Mouse (Mus musculus): ENCODE results near the gene Il27ra. TPM values are rescaled to one million over a fixed set of nuclear protein-coding genes. Genes with fewer than 3 reads are reported as not detected.

Il27ra gene
- total RNA-seq, 2 experiments from 2014 or later = 0.36 to 0.61 TPM

- Histone ChIP-seq H3K27ac (no peak overlapping the region), H3K4me3 (no peak overlapping the region)
- no peak for DNase-seq
- intact Hi-C loops (cut with DNase I) = no loop called here
- no peak for TF ChIP-seq CTCF (IDR thresholded peaks at IDR 0.05)
These were observed 9.6 kb downstream of the Il27ra start for GRCm38 (mm10) chr8:84032777-84033176.

DNA sequence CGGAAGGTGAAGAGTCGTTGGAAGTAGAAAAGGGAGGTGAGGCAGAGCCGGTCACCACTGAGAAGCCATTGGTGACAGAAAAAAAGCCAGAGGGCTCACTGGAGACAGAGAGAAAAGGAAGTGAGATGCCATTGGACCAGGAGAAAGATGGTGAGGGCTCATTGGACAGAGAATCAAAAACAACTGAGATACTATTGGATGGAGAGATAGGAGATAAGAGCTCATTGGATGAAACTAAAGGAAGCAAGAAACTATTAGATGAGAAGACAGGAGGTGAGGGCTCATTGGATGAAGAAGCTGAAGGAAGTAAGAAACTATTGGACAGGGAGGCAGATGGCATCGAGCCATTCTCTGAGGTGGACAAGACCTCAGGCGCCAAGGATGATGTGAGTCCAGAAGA, 13.1 kb downstream of the Il27ra start:
- no peak overlapping the region for H3K4me3 ChIP-seq
- no peak overlapping the region for H3K27ac ChIP-seq
- intact Hi-C loops (cut with DNase I) = no loop called here
- no peak for TF ChIP-seq CTCF (IDR thresholded peaks at IDR 0.05)
- no peak for DNase-seq

DNA sequence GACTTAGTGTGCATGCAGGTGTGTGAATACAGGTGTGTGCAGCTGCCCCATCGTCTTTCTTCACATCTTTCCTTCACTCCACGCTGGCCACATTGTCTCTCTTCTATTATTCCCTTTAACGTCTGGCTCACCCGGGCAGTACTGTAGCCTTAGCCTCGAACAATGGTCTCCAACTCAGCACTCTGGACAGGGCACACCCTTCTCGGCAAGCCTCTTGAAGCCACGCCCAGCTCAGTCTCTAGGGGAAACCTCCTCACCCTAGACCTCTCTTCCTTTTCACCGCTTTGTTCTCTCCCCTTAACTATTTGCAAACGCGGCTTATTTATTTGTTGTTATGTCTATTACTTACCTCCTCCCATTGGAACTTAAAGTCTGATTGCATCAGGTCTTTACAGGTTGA, 14.9 kb downstream of the Il27ra start:
- intact Hi-C loops (cut with DNase I) = no loop called here
- Histone ChIP-seq H3K27ac (no peak overlapping the region), H3K4me3 (no peak overlapping the region)
- DNase-seq = no peak
- TF ChIP-seq CTCF (IDR thresholded peaks at IDR 0.05) = no peak

GRCm38 (mm10) chr8:84025863-84026262, 16.5 kb downstream of the Il27ra start:
- Histone ChIP-seq H3K27ac (no peak overlapping the region; the same call in 1 of the 2 replicates), H3K4me3 (peak overlapping the region; percentile 70)
- peak; percentile 72 for DNase-seq
- TF ChIP-seq CTCF (IDR thresholded peaks at IDR 0.05) = no peak
- intact Hi-C loops (cut with DNase I) = no loop called here

DNA sequence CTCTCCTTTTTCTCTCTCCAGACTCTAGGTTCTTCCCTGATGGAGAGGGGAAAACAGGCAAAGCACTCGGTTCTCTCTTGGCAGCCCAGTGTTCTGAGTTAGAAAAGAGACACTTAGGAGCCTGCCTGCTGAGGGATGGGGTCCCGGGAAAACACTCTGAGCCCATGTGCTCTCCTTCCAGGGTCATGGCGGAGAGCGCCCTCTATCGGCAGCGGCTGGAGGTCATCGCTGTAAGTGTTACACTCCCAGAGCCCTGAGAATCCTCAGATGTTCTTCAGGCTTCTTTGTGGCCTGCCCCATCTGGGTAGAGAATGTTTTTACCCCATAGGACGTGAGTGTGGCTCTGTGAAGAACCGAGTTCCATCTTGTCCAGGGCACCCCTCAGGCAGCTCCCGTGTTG, 18.2 kb downstream of the Il27ra start:
- peak; percentile 74 for DNase-seq
- Histone ChIP-seq H3K4me3 (no peak overlapping the region), H3K27ac (peak overlapping the region; percentile 76; the same call in 1 of the 2 replicates)
- intact Hi-C loops (cut with DNase I) = no loop called here
- TF ChIP-seq CTCF (IDR thresholded peaks at IDR 0.05) = peak; percentile 68

- intact Hi-C loops (cut with DNase I) = no loop called here
- Histone ChIP-seq H3K4me3 (no peak overlapping the region; the same call in 1 of the 2 replicates), H3K27ac (peak overlapping the region; percentile 76)
- TF ChIP-seq CTCF (IDR thresholded peaks at IDR 0.05) = no peak
- DNase-seq = no peak
These were observed 18.8 kb downstream of the Il27ra start for GRCm38 (mm10) chr8:84023631-84024030.

GRCm38 (mm10) chr8:84023085-84023484, 19.3 kb downstream of the Il27ra start:
- intact Hi-C loops (cut with DNase I) = no loop called here

DNA sequence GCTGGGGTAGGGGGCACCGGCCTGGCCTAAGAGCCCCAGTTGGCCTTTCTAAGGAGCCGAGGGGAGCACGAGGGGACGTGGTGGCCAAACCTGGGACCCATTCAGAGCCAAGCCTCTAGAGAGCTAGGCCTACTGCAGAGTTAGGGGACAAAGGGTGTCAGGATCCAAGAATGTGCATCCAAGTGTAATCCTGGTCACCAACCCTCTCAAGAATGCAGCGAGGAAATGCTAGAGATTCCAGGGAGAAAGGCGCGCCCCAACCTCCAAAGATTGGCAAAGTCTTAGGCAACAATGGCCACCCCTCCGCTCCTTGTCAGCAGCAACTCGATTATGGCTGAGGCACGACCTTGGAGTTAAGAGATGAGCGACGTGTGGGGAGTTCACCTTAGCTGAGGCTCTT, 20.8 kb downstream of the Il27ra start:
- no peak for DNase-seq
- Histone ChIP-seq H3K4me3 (no peak overlapping the region), H3K27ac (peak overlapping the region; percentile 5; the same call in 1 of the 2 replicates)
- intact Hi-C loops (cut with DNase I) = no loop called here
- no peak for TF ChIP-seq CTCF (IDR thresholded peaks at IDR 0.05)

More at GRCm38 (mm10) chr8:84023085-84023484, 19.3 kb downstream of the Il27ra start:
- peak; percentile 89 for DNase-seq
- TF ChIP-seq CTCF (IDR thresholded peaks at IDR 0.05) = no peak
- peak overlapping the region; percentile 76 for H3K27ac ChIP-seq
- H3K4me3 ChIP-seq = peak overlapping the region; percentile 2; the same call in 1 of the 2 replicates

- Histone ChIP-seq H3K4me3 (no peak within 1 kb of the TSS), H3K27ac (peak within 1 kb of the TSS; percentile 5; the same call in 1 of the 2 replicates)
- peak; percentile 33 for DNase-seq
- intact Hi-C loops (cut with DNase I) = no loop called here
- TF ChIP-seq CTCF (IDR thresholded peaks at IDR 0.05) = no peak
These were observed 21.3 kb downstream of the Il27ra start, which contains the start of gene Palm3 for GRCm38 (mm10) chr8:84021096-84021495. Palm3 (plus strand) TSS chr8:84021471.

GRCm38 (mm10) chr8:84019738-84020137, 22.7 kb downstream of the Il27ra start:
- no peak for TF ChIP-seq CTCF (IDR thresholded peaks at IDR 0.05)
- DNase-seq = no peak
- intact Hi-C loops (cut with DNase I) = no loop called here
- no peak overlapping the region for H3K27ac ChIP-seq
- H3K4me3 ChIP-seq = no peak overlapping the region

DNA sequence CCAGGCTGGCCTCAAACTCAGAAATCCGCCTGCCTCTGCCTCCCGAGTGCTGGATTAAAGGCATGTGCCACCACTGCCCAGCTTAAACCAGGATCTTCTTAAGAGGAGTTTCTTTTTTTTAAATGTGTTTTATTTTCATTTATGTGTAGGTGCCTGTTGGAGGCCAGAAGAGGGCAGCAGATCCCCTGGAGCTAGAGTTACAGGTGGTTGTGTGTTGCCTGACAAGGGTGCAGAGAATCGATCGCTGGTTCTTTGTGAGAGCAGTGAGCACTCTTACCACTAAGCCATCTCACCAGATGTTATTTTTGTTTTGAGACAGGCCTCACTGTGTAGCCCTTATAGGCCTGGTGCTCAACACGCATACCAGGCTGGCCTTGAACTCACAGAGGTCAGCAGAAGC, 26.6 kb downstream of the Il27ra start:
- TF ChIP-seq CTCF (IDR thresholded peaks at IDR 0.05) = no peak
- no peak for DNase-seq
- intact Hi-C loops (cut with DNase I) = no loop called here
- Histone ChIP-seq H3K27ac (no peak overlapping the region), H3K4me3 (no peak overlapping the region)

- peak overlapping the region; percentile 82 for H3K4me3 ChIP-seq
- DNase-seq = peak; percentile 77
- no peak for TF ChIP-seq CTCF (IDR thresholded peaks at IDR 0.05)
- H3K27ac ChIP-seq = peak overlapping the region; percentile 76
- intact Hi-C loops (cut with DNase I) = loop anchor here (5.0 kb wide), 2 partner anchors 35 to 55 kb away; partner anchors contain the start of genes Gm10643 and Rfx1
These were observed 29.8 kb downstream of the Il27ra start for GRCm38 (mm10) chr8:84012499-84013165.

DNA sequence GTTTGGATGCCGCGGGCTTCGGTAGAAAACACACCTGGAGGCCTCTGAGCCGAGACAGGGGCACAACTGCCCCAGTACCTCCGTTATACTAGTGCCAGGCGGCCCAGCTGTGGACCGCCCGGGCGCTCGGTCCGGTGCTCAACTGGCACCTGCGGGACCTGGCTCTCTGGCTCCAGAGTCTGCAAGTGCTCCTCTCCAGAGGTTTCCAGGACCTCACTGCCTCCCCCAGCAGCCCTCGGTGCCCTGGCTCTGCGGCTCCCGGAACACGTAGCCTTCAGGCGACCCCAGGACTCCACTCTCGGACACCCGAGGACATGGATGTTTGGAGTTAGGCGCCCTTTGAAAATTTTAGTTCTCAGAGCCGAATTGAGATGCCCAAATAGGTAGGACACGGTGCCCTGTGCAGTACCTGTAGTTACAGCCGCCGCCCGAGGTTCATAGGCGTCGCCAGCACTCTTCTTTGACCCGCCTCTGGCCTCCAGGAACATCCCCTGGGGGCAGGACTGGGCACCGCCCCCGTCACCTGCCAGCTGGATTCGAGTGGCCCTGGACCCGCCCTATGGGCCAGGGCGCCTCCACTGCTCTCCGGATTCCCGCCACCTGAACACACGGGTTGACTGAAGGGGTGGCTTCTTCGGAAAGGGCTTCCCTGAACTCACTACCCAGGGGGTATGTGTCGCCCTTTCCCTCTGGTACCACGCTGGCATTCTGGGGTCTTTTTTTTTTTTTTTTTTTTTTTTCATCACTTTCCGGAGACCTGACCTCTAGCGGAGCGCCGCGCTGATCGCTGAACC, 30.5 kb downstream of the Il27ra start, which contains the start of gene 2210011C24Rik:
Gene 2210011C24Rik, minus strand, starts transcription at position 467 of the 794 bp plus-strand sequence.
- intact Hi-C loops (cut with DNase I) = loop anchor here (5.0 kb wide), 2 partner anchors 35 to 55 kb away; partner anchors contain the start of genes Gm10643 and Rfx1
- TF ChIP-seq CTCF (IDR thresholded peaks at IDR 0.05) = no peak
- peak; percentile 74 for DNase-seq
- Histone ChIP-seq H3K4me3 (peak within 1 kb of the TSS; percentile 82), H3K27ac (peak within 1 kb of the TSS; percentile 76)

All from gastrocnemius, adult 2 months (tissue).